Mouse (Mus musculus) splenic B cell, adult 2 months (primary cell): ENCODE measurements around the gene Abhd15.

Source experiments
- DNase-seq: peaks from one replicate; pipeline ENCODE4 v3.0.0-alpha.2; 2011; ENCODE audit warnings: low read depth, low spot score
- H3K27me3 ChIP-seq: 2 replicates; pipeline ENCODE4 v1.6.1; 2012; ENCODE audit warnings: mild to moderate bottlenecking, low read length, moderate library complexity, mixed read lengths; ENCODE audit not compliant: control insufficient read depth, poor library complexity, insufficient read depth, severe bottlenecking
- H3K36me3 ChIP-seq: 2 replicates; pipeline ENCODE4 v1.6.1; 2012; ENCODE audit warnings: mild to moderate bottlenecking, low read length, moderate library complexity, mixed read lengths; ENCODE audit not compliant: control insufficient read depth, poor library complexity, insufficient read depth, severe bottlenecking

Gene Abhd15

GRCm38 (mm10) chr11:77499354-77499753 lies 15.6 kb upstream of the Abhd15 start:
- no peak for DNase-seq
- Histone ChIP-seq H3K27me3 (no peaks in the 10 kb centered on the region), H3K36me3 (no peaks in the 10 kb centered on the region; the same call in 1 of the 2 replicates)

GRCm38 (mm10) chr11:77500361-77501325 lies 14.3 kb upstream of the Abhd15 start:
- H3K27me3 ChIP-seq: no peaks in the 10 kb centered on the region
- peaks cover 2% of the 10 kb centered on the region for H3K36me3 ChIP-seq
- DNase-seq: no peak

DNA sequence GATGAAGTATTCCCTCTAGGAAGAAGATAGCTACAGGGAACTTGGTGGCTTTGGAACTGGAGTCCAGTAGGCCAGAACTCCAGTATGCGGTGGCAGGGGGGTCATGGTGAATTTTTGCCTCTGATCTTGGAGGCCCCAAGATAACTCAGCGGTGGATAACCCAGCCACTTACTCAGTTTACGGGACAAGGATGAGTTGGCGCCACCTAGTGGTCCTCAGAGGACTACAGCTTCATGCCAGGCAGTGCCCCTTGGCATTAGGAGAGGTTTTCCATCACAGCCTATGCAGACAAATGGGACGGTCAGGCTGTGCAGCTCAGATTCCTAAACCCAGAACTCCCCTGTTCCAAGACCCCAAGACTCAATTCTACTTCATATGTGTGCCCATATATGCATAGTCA lies 13.5 kb upstream of the Abhd15 start:
- no peaks in the 10 kb centered on the region for H3K27me3 ChIP-seq
- H3K36me3 ChIP-seq: peaks cover 2% of the 10 kb centered on the region
- peak; percentile 88 for DNase-seq

DNA sequence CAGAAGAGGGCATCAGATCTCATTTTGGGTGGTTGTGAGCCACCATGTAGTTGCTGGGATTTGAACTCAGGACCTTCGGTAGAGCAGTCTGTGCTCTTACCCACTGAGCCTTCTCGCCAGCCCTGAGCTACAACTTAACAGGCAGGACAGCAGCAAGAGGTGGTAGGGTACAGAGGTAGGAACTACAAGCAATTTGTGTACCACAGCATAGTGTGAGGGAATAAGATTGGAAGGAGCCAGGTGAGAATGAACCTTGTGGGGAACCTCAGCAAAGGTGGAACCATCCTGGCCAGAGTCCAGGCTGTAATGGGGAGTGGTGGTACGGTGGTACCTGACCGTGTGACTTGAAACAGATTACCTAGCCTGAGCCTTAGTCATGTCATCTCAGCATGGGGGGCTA lies 12.9 kb upstream of the Abhd15 start:
- Histone ChIP-seq H3K27me3 (no peaks in the 10 kb centered on the region), H3K36me3 (peaks cover 2% of the 10 kb centered on the region)
- DNase-seq: no peak

GRCm38 (mm10) chr11:77502481-77502880 lies 12.4 kb upstream of the Abhd15 start:
- Histone ChIP-seq H3K36me3 (peaks cover 2% of the 10 kb centered on the region), H3K27me3 (no peaks in the 10 kb centered on the region)
- no peak for DNase-seq

DNA sequence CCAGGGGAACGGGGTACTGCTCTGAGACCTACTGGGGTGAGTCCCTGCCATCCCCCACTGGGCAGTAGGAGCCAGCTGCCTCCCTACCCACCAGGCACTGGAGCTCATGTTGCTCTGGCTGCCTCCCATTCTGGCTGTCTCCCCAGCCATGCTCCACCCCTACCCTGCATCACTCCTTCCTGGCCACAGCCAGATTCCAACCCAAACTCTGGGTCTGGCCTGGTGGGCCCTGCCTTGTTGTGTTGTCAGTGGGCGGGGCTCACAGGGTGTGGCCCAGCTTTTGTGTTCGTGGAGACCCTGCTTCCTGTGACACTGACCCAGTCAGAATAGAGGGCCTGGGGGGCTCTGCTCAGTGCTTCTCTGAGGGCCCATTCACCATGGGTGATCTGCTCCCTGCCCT lies 11.4 kb upstream of the Abhd15 start:
- Histone ChIP-seq H3K27me3 (no peaks in the 10 kb centered on the region), H3K36me3 (peaks cover 2% of the 10 kb centered on the region)
- DNase-seq: no peak

DNA sequence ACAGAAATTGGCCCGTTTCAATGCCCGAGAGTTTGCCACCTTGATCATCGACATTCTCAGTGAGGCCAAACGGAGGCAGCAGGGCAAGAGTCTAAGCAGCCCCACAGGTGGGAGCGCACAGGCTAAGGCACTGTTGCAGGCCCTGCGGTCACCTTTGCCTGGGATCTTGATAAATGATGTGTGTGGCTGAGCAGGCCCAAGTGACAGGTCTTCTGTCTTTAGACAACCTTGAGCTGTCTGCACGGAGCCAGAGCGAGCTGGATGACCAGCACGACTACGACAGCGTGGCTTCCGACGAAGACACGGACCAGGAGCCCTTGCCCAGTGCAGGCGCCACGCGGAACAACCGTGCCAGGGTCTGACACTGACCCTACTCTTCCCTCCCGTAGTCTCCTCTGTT lies 10.5 kb upstream of the Abhd15 start:
- DNase-seq: no peak
- H3K27me3 ChIP-seq: no peaks in the 10 kb centered on the region
- H3K36me3 ChIP-seq: peaks cover 2% of the 10 kb centered on the region

DNA sequence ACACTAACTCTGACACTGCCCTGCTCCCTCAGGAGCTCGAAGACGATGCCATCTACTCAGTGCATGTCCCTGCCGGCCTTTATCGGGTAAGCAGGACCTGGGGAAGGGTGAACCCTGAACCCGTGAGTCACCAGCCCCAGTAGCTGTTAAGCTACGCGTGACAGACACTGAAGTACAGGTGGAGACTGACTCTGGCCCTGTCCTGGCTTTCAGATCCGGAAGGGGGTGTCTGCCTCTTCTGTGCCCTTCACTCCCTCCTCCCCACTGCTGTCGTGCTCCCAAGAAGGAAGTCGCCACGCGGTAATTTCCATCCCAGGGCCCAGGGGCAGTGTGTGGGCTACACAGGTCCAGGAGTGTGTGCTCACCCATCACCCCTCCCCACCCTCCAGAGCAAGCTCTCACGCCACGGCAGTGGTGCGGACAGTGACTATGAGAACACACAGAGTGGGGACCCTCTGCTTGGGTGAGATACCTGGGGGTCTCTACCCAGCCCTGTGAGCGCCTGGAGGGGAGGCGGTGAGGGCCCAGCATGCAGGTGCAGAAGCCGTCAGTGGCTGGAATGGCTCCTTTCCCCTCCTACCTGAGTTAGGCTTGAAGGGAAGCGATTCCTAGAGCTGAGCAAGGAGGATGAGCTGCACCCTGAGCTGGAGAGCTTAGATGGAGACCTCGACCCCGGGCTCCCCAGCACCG lies 9.5 kb upstream of the Abhd15 start:
- no peaks in the 10 kb centered on the region for H3K27me3 ChIP-seq
- DNase-seq: no peak
- H3K36me3 ChIP-seq: peaks cover 2% of the 10 kb centered on the region

- Histone ChIP-seq H3K36me3 (peaks cover 2% of the 10 kb centered on the region), H3K27me3 (no peaks in the 10 kb centered on the region)
- DNase-seq: no peak
These were observed 8.6 kb upstream of the Abhd15 start for GRCm38 (mm10) chr11:77506273-77506672.

DNA sequence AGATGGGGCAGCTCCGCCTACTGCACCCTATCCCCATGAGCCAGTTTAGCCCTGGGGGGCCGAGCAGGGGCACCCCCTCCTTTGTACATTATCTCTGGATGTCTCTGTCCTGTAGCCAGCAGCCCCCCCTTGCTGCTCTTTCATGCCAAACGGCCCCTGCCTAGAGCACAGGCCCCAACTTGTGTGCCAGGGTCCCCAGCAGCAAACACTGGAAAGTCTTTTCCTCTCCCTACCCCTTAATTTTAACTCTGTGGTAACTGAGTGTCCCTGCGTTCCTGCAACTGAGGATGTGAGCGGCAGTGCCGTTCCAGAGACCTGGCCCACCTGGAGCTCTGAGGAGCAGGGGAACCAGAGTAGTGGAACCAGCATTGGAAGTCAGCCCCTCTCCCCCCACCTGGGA lies 8.0 kb upstream of the Abhd15 start:
- DNase-seq: no peak
- H3K36me3 ChIP-seq: peaks cover 2% of the 10 kb centered on the region
- H3K27me3 ChIP-seq: no peaks in the 10 kb centered on the region

GRCm38 (mm10) chr11:77507426-77507825 lies 7.5 kb upstream of the Abhd15 start:
- DNase-seq: no peak
- Histone ChIP-seq H3K36me3 (peaks cover 2% of the 10 kb centered on the region), H3K27me3 (no peaks in the 10 kb centered on the region)

- no peaks in the 10 kb centered on the region for H3K27me3 ChIP-seq
- H3K36me3 ChIP-seq: peaks cover 2% of the 10 kb centered on the region
- peak; percentile 89 for DNase-seq
These were observed 6.6 kb upstream of the Abhd15 start for GRCm38 (mm10) chr11:77508068-77509021.

DNA sequence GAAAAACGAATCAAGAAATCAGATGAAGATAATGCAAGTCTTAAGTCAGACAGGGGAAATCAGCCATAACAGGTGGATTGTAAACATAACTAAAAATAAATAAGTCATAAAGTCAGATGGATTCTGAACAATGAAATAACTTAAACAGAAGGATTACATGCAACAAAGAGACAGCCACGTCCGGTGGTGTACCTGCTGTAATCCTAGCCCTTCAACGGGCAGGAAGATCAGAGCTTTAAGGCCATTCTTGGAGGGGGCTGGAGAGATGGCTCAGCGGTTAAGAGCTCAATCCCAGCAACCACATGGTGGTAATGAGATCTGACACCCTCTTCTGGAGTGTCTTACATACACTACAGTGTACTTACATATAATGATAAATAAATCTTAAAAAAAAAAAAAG lies 3.6 kb upstream of the Abhd15 start:
- no peaks in the 10 kb centered on the region for H3K27me3 ChIP-seq
- DNase-seq: no peak
- H3K36me3 ChIP-seq: no peaks in the 10 kb centered on the region; the same call in none of the 2 replicates
